Mouse (Mus musculus) liver, postnatal 0 days (tissue): ENCODE data around the gene Gimap8. TPM values are rescaled to one million over a fixed set of nuclear protein-coding genes. Genes with fewer than 3 reads are reported as not detected.

Experiments
- ATAC-seq: fragments of 200-750 bp; cut with Nextera tagmentation; 2 replicates; pipeline ENCODE4 v1.8.0; 2017; ENCODE audit warnings: mild to moderate bottlenecking, moderate library complexity
- DNase-seq: peaks from one replicate; pipeline ENCODE4 v3.0.0-alpha.2; 2016
- H3K27ac ChIP-seq: fragments of 300-500 bp; sonication (generic); 2 replicates; pipeline ENCODE4 v1.5.1; 2014; ENCODE audit warnings: antibody characterized with exemption, moderate library complexity, mild to moderate bottlenecking, low read depth
- H3K27me3 ChIP-seq: fragments of 300-500 bp; sonication (generic); 2 replicates; pipeline ENCODE4 v1.6.1; 2014; ENCODE audit warnings: low read length, control low read depth, mixed read lengths; ENCODE audit not compliant: insufficient read depth
- H3K36me3 ChIP-seq: fragments of 300-500 bp; sonication (generic); replicated peaks from 2 replicates; pipeline ENCODE4 v1.6.1; 2014; ENCODE audit warnings: mild to moderate bottlenecking, control low read depth, low read length, moderate library complexity, mixed read lengths; ENCODE audit not compliant: insufficient read depth
- H3K4me1 ChIP-seq: fragments of 300-500 bp; sonication (generic); 2 replicates; pipeline ENCODE4 v1.6.1; 2014; ENCODE audit warnings: antibody characterized with exemption, mild to moderate bottlenecking, control low read depth; ENCODE audit not compliant: insufficient read depth
- H3K4me2 ChIP-seq: fragments of 300-500 bp; sonication (generic); 2 replicates; pipeline ENCODE4 v1.6.1; 2014; ENCODE audit warnings: low read depth, mild to moderate bottlenecking, low read length, moderate library complexity, mixed read lengths
- H3K4me3 ChIP-seq: fragments of 300-500 bp; sonication (generic); 2 replicates; pipeline ENCODE4 v1.5.1; 2014; ENCODE audit warnings: low read depth, low read length
- H3K9ac ChIP-seq: fragments of 300-500 bp; sonication (generic); replicated peaks from 2 replicates; pipeline ENCODE4 v1.6.1; 2014; ENCODE audit warnings: mild to moderate bottlenecking, moderate library complexity
- H3K9me3 ChIP-seq: fragments of 300-500 bp; sonication (generic); 2 replicates; pipeline ENCODE4 v1.6.1; 2016; ENCODE audit warnings: mild to moderate bottlenecking, control low read depth, low read length, mixed read lengths
- CTCF ChIP-seq: sonication (generic); IDR thresholded peaks from 2 replicates; pipeline ENCODE4 v1.5.1; 2016; ENCODE audit warnings: antibody characterized with exemption, low read depth
- EP300 ChIP-seq: IDR thresholded peaks from 2 replicates; pipeline ENCODE4 v1.6.1; 2016; ENCODE audit warnings: antibody characterized with exemption, low read depth, mild to moderate bottlenecking
- WGBS: fragments of 180-500 bp; shearing (Covaris S2); extraction: QIAGEN DNeasy Blood & Tissue Kit; methylation state at CpG from one replicate; pipeline ENCODE4 v1.1.7; 2014; ENCODE audit not compliant: insufficient replicate concordance; 5-methylcytosine and 5-hydroxymethylcytosine counted together
- polyA plus RNA-seq: library from polyadenylated mRNA; unstranded; fragments of >200 nt; fragmentation: Nextera tagmentation; extraction: Ambion mirVana; gene quantifications from 2 replicates; pipeline ENCODE4 v1.2.1, GENCODE M21; 2015

The Gimap8 gene
- polyA plus RNA-seq, 1 experiment from 2014 or later: 1.1 TPM

- Histone ChIP-seq H3K4me1 (peaks cover 15% of the 10 kb centered on the region), H3K36me3 (no peaks in the 10 kb centered on the region; the same call in 1 of the 2 replicates), H3K27ac (0 out of 2 replicates have a peak overlapping the region, but pooled peaks have one; percentile 19), H3K4me3 (no peak overlapping the region), H3K27me3 (no peaks in the 10 kb centered on the region), H3K9me3 (no peaks in the 10 kb centered on the region), H3K4me2 (no peak overlapping the region), H3K9ac (no peak overlapping the region)
- peak; percentile 11 for DNase-seq
- TF ChIP-seq CTCF (no peak), EP300 (no peak)
- 89% methylated on average over 9 of the region's 9 CpGs for WGBS
- ATAC-seq: no peak
Observed at GRCm38 (mm10) chr6:48674291-48675058, 27.4 kb downstream of the Gimap8 start.

- 27% methylated on average over 10 of the region's 10 CpGs for WGBS
- peak; percentile 44; the same call in 1 of the 2 replicates for ATAC-seq
- peak overlapping the region; percentile 80 for H3K4me2 ChIP-seq
- no peaks in the 10 kb centered on the region for H3K9me3 ChIP-seq
- peak overlapping the region; percentile 73 for H3K27ac ChIP-seq
- H3K9ac ChIP-seq: peak overlapping the region; percentile 28
- peak overlapping the region; percentile 57 for H3K4me3 ChIP-seq
- no peaks in the 10 kb centered on the region for H3K27me3 ChIP-seq
- H3K4me1 ChIP-seq: peaks cover 15% of the 10 kb centered on the region
- no peak for TF ChIP-seq CTCF
- TF ChIP-seq EP300: no peak
- H3K36me3 ChIP-seq: no peaks in the 10 kb centered on the region; the same call in 1 of the 2 replicates
- no peak for DNase-seq
Observed at GRCm38 (mm10) chr6:48675400-48675930, 28.4 kb downstream of the Gimap8 start.

- Histone ChIP-seq H3K9me3 (no peaks in the 10 kb centered on the region), H3K36me3 (no peaks in the 10 kb centered on the region; the same call in 1 of the 2 replicates), H3K4me2 (peak within 1 kb of the TSS; percentile 80), H3K9ac (peak within 1 kb of the TSS; percentile 28), H3K4me1 (peaks cover 15% of the 10 kb centered on the region), H3K4me3 (peak within 1 kb of the TSS; percentile 57), H3K27me3 (no peaks in the 10 kb centered on the region), H3K27ac (peak within 1 kb of the TSS; percentile 73)
- TF ChIP-seq EP300 (no peak), CTCF (no peak)
- DNase-seq (peak; percentile 82), ATAC-seq (peak; percentile 87)
- 5% methylated on average over 13 of the region's 13 CpGs for WGBS
Observed at GRCm38 (mm10) chr6:48675931-48676859, 29.2 kb downstream of the Gimap8 start, which contains the start of gene Gimap9. Gene Gimap9 (plus strand): TSS chr6:48676129.

GRCm38 (mm10) chr6:48676860-48677415 is 29.9 kb downstream of the Gimap8 start:
- Histone ChIP-seq H3K4me1 (peaks cover 15% of the 10 kb centered on the region), H3K36me3 (no peaks in the 10 kb centered on the region; the same call in 1 of the 2 replicates), H3K4me3 (peak overlapping the region; percentile 57), H3K27ac (peak overlapping the region; percentile 73; the same call in 1 of the 2 replicates), H3K9ac (no peak overlapping the region), H3K9me3 (no peaks in the 10 kb centered on the region), H3K27me3 (no peaks in the 10 kb centered on the region), H3K4me2 (peak overlapping the region; percentile 80)
- 72% methylated on average over 5 of the region's 5 CpGs for WGBS
- ATAC-seq (no peak), DNase-seq (peak; percentile 9)
- TF ChIP-seq CTCF (no peak), EP300 (no peak)

- H3K9ac ChIP-seq: no peak overlapping the region
- ATAC-seq (no peak), DNase-seq (peak; percentile 11)
- TF ChIP-seq CTCF (no peak), EP300 (no peak)
- peaks cover 15% of the 10 kb centered on the region for H3K4me1 ChIP-seq
- H3K27ac ChIP-seq: no peak overlapping the region
- H3K4me2 ChIP-seq: peak overlapping the region; percentile 80; the same call in 1 of the 2 replicates
- no peaks in the 10 kb centered on the region for H3K27me3 ChIP-seq
- H3K9me3 ChIP-seq: no peaks in the 10 kb centered on the region
- peak overlapping the region; percentile 57; the same call in 1 of the 2 replicates for H3K4me3 ChIP-seq
- WGBS: 73% methylated on average over 17 of the region's 17 CpGs
- H3K36me3 ChIP-seq: no peaks in the 10 kb centered on the region; the same call in 1 of the 2 replicates
Observed at GRCm38 (mm10) chr6:48677492-48678345, 30.7 kb downstream of the Gimap8 start.
